Mouse (Mus musculus) CD4-positive, CD25-positive, alpha-beta regulatory T cell, adult 9 weeks (primary cell): ENCODE measurements around the gene Col23a1. TPM values are rescaled to one million over a fixed set of nuclear protein-coding genes. Genes with fewer than 3 reads are reported as not detected.

Experiments
- polyA plus RNA-seq: library from polyadenylated mRNA; unstranded; fragments of 100-300 nt; shearing (Covaris generic); gene quantifications from one replicate; pipeline ENCODE4 v1.2.1, GENCODE M21; 2017

Gene Col23a1
- 0.60 TPM for polyA plus RNA-seq

GRCm38 (mm10) chr11:51289564-51290041, at the start of gene Col23a1:
TSS of gene Col23a1 (plus strand) at chr11:51289920.

GRCm38 (mm10) chr11:51261680-51262219, 28.0 kb upstream of the Col23a1 start, which contains the start of gene Clk4:
TSS of gene Clk4 (plus strand) at chr11:51261730.

DNA sequence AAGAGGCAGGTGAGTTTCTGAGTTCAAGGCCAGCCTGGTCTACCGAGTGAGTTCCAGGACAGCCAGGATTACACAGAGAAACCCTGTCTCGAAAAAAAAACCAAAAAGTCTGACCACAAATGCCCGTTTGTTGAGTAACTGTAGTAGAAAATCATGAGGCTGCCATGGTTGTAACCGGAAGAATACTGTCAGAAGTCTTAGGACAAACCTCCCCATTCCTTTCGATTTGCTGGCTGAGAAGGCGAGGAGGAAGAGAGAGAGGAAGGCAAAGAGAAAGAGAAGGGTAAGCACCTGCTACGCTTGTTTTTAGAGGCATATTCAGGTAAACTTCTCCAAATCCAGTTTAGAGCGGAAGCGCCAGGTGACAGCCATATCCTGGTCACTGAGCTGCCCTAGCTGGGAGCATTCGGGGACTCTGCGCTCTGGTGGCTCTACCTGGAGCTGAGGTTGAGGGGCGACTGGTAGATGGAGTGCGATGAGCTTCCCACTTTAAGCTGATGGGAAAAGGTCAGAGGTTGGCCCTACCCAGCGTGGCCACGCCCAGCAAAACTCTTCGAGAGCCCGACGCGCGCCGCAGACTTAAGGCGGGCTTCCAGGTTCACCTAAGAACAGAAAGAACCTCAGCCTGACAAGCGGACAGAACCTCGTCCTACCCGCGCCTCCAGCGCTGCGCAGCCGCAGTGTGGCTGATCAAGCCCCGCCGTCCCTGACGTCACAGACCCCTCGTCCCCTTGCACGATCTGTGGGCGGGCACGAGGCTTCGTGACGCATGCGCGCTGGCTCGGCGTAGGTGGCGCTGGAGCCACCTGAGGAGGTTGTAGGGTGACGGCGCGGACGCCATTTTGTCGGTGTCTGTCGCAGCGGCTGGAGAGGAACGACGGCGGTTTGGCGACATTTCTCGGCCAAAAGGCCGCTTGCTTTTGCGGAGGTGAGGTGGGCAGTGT, 27.1 kb upstream of the Col23a1 start, which contains the start of gene BC049762:
TSS of gene BC049762 (minus strand) at position 705 of the 944 bp plus-strand sequence.

DNA sequence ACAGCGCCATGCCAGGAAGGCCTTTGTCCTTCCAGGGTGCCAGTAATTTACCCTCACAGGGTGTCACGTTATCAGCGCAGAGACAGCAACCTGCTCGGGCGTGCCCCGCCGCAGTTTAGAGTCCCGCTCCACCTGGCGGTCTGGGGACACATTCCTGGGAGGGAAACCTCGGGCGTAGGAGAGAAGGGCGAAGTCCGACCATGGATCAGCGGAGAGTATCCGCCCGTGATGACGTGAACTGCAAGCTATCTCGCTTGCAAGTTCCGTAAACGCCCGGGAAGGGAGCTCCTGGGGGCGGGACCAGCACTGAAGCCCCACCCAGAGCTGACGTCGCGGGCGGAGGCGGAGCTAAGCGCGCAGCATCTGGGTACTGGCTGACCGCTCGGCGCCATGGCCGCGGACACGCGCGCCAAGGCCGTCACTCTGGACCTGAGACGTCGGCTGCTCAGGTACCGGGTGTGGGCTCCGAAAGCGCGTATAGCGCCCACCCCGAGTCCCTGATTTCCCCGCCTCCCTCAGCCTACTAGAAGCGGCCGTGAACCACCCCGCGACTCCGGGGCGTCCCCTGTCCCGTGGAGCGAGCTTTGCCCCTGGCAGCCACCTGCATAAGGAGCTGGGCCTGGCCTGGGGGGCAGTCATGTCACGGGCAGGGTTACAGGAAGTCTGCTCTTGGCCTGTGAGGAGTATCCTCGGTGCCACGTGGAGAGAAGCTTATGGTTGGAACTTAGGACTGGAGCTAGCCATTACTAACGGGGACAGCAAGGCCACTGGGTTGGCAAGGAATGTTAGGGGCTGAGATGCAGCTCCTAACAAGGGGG, 294.9 kb downstream of the Col23a1 start, which contains the start of gene Phykpl:
TSS of gene Phykpl (plus strand) at position 327 of the 818 bp plus-strand sequence.

DNA sequence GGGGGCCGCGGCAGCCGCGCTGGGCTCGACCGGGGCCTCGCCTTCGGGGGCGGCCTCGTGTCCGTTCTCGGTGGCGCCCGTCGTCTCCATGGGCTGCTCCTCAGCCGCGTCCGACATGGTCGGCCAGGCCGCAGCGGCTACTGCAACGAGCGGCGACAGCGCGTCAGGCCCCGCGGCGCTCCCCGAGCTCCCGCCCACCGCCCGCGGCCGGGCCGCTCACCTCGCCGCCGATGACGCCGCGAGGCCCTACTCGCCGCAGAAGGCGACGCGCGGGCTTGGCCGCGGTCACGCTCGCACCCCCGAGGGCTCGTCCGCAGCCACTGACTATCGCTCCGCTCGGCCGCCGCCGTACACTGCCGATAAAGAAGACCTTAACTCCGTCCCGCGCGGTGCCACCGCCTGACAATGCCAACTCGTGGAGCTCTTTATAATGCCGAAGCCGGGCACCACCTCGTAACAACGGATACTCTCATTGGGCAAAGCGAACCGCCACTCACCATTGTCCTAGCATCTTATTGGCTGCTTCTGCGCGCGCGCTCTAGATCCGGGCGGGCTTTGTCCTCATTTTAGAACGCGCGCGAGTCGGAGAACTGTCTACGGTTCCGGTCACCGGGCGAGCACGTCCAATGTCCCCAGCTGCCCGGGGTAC, 316.9 kb downstream of the Col23a1 start, which contains the start of gene Hnrnpab:
TSS of gene Hnrnpab (minus strand) at position 401 of the 649 bp plus-strand sequence.

GRCm38 (mm10) chr11:51619409-51620060, 329.8 kb downstream of the Col23a1 start, which contains the start of gene Nhp2:
TSS of gene Nhp2 (plus strand) at chr11:51619735.

Other genes with a start within 250 kb of the Col23a1 start
- gene Olfr1375, start 241.8 kb upstream of the Col23a1 start, polyA plus RNA-seq: not detected
- not detected for gene Zfp354a, start 230.7 kb upstream of the Col23a1 start, polyA plus RNA-seq
- gene Gm12569, start 69.4 kb upstream of the Col23a1 start, polyA plus RNA-seq: not detected
- gene Clk4, start 28.2 kb upstream of the Col23a1 start, polyA plus RNA-seq: 261 TPM
- not detected for gene BC049762, start 26.9 kb upstream of the Col23a1 start, polyA plus RNA-seq